Mouse (Mus musculus) left cerebral cortex, postnatal 4 days (tissue): Measurements from ENCODE around the gene Mettl27. TPM values are rescaled to one million over a fixed set of nuclear protein-coding genes. Genes with fewer than 3 reads are reported as not detected.
"Not testable (repeated sequence)": the region's sequence is repeated elsewhere in the genome, so short reads cannot be mapped to it uniquely, and the experiment has no call there.

Experiments
- DNase-seq: peaks from one replicate; pipeline ENCODE4 v3.0.0-alpha.2; 2022
- intact Hi-C: fragments of 180-260 bp; cut with DNase I; formaldehyde crosslinking; loops from one replicate; pipeline ENCODE4 v1.15.1; 2025
- total RNA-seq, 2 experiments: library from RNA; stranded (reverse); gene quantifications; 2 replicates each; pipeline ENCODE4 v1.2.3; 2021

Mettl27 gene
- total RNA-seq, 2 experiments from 2014 or later, result 6.4 to 7.2 TPM

DNA sequence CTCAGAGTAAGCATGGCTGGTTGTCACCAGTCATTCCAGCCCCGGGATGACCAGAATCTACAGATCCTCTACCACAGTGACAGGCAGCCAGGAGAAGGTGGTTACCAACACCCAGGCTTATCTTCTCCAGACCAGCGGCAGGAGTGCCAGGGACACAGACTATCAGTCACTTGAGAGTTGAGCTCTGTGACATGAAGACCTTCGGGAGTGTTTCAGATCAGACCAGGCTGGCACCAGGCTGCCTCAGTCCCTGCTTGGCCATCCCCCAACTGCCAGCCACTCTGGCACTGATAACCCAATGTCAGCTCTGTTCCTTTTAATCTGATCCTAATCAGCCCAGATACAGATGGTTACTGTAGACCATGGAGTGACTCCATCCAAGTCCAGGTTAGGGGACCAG, 13.1 kb upstream of the Mettl27 start:
- intact Hi-C loops, result no loop called here
- no peak for DNase-seq

DNA sequence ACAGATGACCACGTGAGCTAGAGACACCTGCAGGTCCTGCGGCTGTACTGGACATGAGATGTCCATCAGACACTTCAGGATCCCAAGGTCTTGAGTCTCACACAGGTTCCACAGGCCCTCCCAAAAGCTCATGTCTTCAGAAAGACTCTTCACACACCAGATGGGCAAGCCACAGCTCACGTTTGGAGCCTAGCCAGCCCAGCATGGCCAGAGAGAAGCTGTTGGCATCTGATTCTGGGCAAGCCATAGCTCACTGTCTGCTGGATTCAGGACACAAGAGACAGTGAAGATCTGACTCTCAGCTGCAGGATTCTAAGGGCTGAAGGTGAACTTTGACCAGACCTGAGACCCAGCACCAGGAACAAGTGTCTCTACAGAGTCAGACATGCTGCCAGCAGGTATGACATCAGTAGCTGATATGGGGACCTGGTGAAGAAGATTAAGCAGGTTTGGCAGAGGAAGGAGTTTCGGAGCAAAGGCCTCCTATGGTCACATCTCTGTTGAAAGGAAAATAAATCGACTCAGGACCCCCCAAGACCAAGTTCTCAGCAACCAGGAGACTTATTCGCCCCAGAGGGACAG, 12.0 kb upstream of the Mettl27 start:
- intact Hi-C loops, result no loop called here
- DNase-seq, result peak; percentile 86

DNA sequence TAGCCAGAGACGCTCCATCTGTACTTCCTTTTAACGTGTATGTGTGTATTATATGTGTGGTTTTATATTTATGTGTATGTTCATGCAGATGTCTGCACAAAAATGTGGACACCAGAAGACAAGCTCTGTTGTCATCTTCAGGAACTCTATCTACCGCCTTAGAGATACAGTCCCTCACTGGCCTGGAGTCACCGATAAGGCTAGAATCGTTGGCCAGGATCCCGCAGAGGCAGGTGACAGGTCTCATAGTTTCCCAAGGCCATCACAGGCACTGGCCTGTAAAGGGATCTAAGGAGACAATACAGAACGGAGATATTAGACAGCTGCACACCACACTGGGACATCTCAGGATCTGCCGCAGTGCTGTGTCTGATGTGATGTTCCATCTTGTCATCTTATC, 11.1 kb upstream of the Mettl27 start:
- intact Hi-C loops, result no loop called here

DNA sequence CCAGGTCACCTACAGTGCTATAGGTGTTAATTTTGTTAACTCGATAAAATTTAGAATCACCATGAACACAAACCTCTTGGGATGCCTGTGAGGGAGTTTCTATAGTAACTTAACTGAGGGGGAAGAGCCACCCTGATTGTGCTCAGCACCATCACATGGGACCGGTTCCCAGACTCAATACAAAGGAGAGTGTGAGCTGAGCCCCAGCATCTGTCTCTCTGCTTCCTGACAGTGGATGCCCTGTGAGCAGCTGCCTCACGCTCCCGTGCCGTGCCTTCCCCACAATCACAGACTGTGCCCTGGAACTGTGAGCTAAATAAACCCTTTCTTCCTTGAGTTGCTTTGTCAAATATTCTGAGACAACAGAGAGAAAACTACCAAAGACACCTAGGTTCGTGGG, 9.0 kb upstream of the Mettl27 start:
- intact Hi-C loops, result no loop called here
- no peak for DNase-seq

More for the DNA sequence above, 11.1 kb upstream of the Mettl27 start:
- DNase-seq, result no peak

DNA sequence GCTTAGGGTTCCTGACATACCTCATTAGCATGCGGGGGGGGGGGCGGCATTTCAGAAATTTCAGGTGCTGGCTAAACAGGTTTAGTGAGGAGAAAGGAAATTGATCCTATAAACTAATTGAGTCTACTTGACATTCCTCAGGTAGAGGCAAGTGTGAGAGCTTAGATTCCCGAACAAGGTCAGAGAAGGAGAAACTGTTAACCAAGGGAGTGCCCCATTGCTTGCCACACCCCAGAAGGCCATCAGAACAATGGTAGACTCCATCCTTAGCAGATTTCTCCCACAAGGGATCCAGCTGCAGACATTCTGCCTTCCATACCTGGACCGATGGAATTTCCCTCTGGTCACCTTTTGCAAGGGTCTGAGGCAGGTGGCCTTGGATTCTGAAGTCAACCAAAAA, 5.4 kb upstream of the Mettl27 start:
- no peak for DNase-seq
- intact Hi-C loops, result no loop called here

DNA sequence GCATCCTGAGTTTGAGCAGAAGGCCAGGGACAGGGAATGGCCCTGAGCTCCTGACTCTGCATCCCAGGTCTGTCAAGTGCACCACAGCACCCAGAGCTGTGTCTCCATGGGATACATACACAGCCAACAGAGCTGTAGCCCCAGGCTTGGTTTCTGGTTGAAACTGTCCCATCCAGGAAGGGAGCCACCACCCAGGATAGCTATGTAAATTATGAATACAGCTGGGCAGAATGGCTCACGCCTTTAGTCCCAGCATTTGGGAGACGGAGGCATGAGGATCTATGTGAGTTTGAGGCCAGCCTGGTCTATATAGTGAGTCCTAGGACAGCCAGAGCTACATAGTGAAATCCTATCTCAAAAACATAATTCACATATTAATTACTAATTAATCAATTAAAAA, 2.2 kb upstream of the Mettl27 start:
- DNase-seq, result no peak
- intact Hi-C loops, result no loop called here

DNA sequence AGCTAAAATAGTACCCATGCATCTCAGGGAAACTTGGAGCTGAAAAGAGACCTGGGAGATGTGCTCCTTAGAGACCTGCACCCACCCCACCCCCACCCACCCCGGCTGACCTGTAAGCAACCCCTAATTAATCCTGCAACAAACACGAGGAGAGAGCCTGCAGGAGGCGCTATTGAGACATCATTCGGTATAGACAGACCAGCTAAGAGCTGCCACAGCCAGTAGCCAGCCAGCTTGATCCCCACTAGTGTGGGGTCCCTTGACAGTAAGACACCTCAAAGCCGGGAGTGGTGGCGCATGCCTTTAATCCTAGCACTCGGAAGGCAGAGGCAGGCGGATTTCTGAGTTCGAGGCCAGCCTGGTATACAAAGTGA, 722 bp downstream of the Mettl27 start:
- peak; percentile 55 for DNase-seq
- intact Hi-C loops, result no loop called here

DNA sequence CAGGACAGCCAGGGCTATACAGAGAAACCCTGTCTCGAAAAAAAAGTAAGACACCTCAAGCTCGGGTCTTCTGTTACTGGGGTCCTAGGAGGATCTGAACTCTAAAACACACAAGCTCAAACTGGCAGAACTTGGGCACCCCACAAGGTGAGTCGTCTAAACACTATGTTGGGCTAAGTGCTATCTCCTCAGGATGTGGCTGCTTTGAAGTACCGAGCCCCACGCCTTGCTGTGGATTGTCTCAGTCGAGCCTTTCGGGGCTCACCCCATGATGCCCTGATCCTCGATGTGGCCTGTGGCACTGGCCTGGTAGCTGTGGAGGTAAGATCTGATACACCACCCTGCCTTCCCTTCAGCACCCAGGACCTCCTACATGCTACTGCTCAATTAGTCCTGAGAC, 1.1 kb downstream of the Mettl27 start:
- intact Hi-C loops, result no loop called here
- DNase-seq, result no peak

DNA sequence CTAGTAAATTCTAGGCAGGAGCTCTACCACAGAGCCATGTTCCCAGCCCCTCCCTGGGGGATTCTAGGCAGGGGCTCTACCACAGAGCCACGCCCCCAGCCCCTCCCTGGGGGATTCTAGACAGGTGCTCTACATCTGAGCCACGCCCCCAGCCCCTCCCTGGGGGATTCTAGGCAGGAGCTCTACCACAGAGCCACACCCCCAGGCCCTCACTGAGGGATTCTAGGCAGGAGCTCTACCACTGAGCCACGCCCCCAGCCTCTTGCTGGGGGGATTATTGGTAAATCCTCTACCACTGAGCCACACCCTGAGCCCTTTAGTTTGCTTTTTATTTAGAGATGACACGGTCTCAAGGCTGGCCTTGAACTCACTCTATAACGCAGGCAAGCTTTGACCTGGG, 1.5 kb downstream of the Mettl27 start:
- intact Hi-C loops, DNase-seq: not testable (repeated sequence)

DNA sequence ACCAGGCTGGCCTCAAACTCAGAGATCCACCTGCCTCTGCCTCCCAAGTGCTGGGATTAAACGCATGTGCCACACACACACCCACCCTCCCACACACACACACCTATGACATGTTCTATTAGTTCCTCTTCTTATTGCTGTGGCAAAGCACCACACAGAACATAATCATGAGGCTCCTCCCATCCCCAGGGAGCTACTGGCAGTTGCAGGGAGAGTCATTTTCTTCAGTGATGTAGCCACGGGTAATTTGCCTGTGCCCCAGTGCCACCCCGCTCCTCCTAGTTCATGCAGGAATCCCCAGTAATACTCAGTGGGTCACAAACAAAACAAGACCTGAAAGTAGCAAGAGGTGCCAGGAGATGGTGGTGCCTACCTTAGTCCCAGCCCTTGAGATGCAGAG, 2.5 kb downstream of the Mettl27 start:
- intact Hi-C loops, result no loop called here
- no peak for DNase-seq

DNA sequence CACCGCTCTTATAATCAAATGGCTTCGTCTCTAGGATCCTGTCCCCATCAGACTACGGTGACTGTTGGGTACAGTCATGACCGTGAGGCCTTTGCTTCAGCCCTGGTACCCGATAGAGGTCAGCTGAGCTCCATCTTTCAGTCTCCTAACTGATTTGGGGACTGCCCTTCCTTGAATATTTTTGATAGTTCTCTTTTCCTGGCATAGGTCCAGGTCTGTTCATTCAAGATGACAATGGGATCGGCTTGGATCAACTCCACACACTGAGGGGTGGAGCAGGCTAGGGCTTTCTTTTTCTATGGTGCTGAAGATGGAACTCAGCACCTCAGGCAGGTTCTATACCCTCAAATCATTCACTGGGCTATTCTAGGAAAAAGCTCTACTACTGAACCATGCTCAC, 3.9 kb downstream of the Mettl27 start:
- intact Hi-C loops, result no loop called here
- DNase-seq, result no peak

DNA sequence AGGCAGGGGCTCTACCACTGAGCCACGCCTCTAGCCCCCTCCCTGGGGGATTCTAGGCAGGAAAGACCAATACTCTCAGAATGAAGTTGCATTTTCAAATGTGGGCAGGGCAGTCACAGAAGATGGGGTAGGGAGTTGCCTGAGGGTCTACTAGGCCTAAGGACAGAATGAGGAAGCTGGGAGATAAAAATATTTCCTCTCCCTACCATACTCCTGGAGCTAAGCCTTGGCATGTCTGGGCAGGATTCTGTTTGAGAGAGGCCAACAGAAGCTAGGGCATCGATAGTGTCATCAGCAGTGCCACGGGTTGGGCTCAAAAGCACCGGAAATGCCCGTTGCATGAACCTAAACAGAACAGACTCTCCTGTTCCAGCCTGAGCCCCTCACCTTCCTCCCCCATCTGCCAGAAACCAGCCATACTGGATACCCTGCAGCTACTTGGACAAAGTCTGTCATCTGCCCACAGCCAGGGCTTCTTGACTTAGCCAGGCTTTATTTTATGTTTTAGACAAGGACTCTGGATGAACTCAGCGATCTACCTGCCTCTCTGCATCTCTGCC, 4.5 kb downstream of the Mettl27 start:
- DNase-seq, result no peak
- intact Hi-C loops, result no loop called here

DNA sequence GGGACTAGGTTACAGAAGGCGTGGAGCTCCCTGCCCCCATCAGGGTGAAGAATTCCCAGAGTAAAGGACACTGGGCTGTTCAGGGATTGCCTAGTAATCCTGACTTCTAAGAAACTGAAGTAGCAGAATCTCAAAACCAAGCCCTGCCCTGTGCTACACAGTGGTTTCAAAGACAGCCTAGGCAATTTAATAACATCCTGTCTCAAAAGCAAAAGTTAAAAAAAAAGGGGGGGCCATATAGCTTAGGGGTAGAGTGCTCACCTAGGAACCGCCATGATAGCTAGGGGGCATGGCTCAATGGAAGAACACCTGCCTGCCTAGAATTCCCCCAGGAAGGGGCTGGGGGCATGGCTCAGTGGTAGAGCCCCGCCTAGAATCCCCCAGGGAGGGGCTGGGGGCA, 6.9 kb downstream of the Mettl27 start:
- intact Hi-C loops, result no loop called here
- DNase-seq, result no peak

DNA sequence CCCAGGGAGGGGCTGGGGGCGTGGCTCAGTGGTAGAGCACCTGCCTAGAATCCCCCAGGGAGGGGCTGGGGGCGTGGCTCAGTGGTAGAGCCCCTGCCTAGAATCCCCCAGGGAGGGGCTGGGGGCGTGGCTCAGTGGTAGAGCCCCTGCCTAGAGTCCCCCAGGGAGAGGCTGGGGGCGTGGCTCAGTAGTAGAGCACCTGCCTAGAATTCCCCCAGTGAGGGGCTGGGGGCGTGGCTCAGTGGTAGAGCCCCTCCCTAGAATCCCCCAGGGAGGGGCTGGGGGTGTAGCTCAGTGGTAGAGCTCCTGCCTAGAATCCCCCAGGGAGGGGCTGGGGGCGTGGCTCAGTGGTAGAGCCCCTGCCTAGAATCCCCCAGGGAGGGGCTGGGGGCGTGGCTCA, 7.4 kb downstream of the Mettl27 start:
- intact Hi-C loops, DNase-seq: not testable (repeated sequence)

DNA sequence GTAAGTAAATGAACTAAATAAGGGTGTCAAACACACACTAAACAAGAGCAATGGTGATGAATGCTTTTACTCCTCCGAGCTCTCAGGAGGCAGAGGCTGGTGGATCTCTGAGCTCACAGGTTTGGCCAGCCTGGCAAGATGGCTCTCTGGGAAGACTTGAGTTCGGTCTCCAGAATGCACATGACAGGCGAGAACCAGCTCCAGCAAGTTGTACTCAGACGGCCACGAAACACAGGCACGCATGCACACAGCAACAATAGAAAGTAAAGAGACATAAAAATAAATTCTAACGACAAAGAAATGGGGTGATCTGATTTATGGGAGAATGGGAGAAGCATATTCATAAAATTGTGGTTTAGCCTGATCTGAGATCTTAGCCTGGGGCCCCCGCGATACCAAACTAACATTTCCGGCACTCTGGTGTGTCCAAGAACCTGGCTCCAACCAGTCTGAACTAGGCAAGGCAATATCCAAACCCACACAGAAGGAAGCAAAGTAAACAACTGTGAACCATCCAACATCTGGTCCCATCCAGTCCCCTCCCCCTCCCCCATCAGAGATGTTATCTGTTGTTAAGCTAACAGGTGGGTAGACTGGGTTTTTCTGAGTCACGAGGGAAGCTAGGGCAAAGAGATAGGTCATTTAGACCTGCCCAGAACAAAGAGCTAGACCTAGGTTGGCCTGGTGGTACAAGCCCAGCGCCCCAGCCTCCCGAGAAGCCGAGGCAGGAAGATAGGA, 9.5 kb downstream of the Mettl27 start:
- intact Hi-C loops, result no loop called here

DNA sequence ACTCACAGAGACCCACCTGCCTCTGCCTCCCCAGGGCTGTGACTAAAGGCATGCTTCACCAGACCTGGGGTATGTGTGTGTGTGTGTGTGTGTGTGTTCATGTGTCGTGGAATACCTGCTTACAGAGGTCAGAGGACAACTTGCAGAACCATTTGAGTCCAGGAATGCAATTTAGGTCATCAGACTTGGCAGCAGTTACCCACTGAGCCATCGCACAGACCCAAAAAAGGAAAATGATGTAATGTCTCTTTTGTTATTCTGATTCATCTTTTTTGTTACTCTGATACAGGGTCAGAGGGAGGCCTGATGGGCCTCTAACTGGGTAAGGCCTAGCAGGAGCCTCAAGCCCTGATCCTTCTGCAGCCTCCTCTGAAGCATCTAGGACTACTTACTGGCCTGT, 10.6 kb downstream of the Mettl27 start:
- DNase-seq, result no peak
- intact Hi-C loops, result no loop called here

More for the DNA sequence above, 9.5 kb downstream of the Mettl27 start:
- DNase-seq, result no peak

DNA sequence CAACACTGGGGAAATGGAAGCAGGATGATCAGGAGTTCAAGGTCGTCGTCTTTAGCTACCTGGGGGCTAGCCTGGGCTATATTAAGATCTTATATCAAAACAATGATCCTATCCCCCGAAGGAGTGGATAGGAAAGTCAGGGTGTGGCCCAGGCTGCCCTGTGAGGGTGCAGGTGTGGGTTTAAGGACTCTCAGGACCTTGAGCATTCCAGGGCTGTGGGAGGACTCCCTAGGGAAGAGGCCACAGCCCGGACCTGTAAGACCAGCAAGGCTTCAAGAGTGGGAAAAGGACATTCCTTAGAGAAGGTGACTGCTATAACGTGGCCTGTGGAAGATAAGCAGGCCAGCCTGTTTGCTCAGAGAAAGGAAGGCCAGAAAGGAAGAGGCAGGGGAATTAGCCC, 12.0 kb downstream of the Mettl27 start:
- intact Hi-C loops, result no loop called here

DNA sequence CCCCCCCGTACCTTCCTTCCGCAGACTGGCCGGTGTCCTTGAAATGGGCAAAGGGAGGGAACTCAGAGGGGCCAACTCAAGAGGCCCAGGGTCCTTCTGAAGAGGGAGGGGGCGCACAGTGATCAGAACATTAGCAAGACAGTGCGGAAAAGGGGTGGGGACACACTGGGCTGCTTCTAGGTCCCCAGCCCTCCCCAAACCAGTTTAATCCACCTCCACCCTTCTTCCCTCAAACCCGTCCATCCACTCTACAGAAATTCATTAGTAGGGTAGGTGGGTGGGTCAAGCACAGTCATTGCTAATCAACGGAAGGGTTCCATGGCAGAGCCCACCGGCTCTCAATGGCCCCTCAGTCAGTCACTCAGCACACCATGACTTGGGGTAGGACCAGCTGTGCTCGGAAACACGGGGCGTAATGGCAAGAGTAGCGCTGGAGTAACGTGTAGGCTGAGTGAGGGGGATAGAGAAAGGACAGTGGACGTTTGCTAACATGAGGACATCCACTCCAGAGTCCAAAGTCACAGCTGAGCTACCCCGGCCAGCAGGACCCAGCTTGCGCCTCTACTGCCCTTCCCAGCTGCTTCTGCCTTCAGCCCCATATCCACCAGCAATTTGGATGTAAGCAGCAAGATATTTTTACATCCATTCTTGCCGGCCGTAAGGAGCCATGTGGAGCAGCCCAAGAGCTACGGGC, 13.2 kb downstream of the Mettl27 start:
- no peak for DNase-seq
- intact Hi-C loops, result no loop called here

More for the DNA sequence above, 12.0 kb downstream of the Mettl27 start:
- no peak for DNase-seq

DNA sequence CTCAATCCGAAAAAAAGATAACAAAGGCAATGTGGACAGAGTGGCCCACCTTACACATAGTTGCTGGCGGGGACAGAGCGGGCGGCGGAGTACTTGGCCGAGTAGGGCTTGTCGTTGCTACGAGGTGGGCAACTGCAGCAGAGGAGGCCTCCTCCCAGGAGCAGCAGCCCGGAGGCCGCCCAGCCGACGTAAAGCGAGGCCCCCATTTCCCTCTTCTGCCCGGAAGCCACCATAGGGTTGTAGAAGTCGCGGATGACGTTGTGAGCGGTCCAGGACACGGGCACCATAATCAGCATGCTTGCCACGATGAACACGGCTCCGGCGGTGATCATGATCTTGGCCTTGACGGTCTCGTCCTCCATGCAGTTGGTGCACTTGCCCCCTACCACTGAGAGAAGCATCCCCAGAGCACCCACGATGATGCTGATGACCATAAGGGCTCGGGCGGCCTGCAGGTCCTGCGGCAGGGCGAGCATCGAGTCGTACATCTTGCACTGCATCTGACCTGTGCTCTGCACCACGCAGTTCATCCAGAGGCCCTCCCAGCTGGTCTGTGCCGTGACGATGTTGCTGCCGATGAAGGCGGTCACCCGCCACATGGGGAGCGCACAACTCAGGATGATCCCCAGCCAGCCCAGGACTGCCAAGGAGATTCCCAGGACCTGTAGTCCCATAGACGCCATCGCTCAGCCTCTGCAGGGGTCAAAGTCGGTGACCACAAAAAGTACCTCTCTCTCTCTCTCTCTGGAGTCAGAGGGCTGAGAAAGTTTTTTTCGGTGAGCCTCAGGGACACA, 14.1 kb downstream of the Mettl27 start:
- DNase-seq, result no peak
- intact Hi-C loops, result no loop called here

DNA sequence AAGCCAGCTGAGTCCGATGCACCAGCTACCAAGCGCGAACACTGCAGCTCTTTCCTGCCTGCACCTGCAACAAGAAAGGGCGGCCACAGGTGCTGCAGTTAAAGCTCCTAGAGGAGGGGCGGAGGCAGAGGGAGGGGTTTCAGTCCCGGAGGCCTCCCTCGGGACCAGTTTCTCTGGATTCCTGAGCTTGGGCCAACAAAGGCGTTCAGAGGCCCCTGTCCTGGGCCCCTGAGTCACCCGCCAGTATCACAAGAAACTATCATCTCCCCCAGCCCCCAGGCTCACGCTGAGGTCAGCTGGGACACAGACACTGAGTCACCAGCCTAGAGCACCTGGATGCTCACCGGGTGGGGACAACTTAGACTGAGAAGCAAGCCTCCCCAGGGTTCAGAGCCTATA, 14.7 kb downstream of the Mettl27 start, which contains the start of gene Cldn4:
Gene Cldn4, minus strand, starts transcription at position 78 of the 399 bp plus-strand sequence.
- intact Hi-C loops, result no loop called here
- no peak for DNase-seq
